ENCODE assay signal across 25 mouse cellular contexts in genomic region chr10:22728257-22728656, GRCm38 (mm10).
"Had no signal": no experiment of that assay in that cellular context is flagged by ENCODE, and none has a peak within 500 bp of the region (broad histone marks: within the 10 kb centered on the region; RNA-seq: fewer than 3 reads in every experiment).

No protein-coding gene starts in this region.

- DNase-seq: gastrocnemius, postnatal 10 days; gastrocnemius, postnatal 36 days; heart, adult 18-20 months; heart, postnatal 10 days; heart, postnatal 4 days; kidney, adult 11 months; kidney, adult 2 months; kidney, adult 9 months; kidney, postnatal 14 days; kidney, postnatal 36 days; layer of hippocampus, adult 9-11 months; liver; liver, embryonic 13.5 days had no signal

- H3K4me3 ChIP-seq: heart, embryonic 10.5 days; heart, embryonic 12.5 days; hindbrain, embryonic 12.5 days; kidney, embryonic 15.5 days; left cerebral cortex, adult 2 months; limb, embryonic 10.5 days; limb, embryonic 12.5 days; liver, embryonic 13.5 days had no signal

- H3K27me3 ChIP-seq: heart, embryonic 12.5 days; hindbrain, embryonic 12.5 days; kidney, embryonic 15.5 days; limb, embryonic 12.5 days; liver, embryonic 13.5 days had no signal

- H3K4me2 ChIP-seq: heart, embryonic 12.5 days; kidney, embryonic 15.5 days; limb, embryonic 12.5 days; liver, embryonic 13.5 days had no signal

- H3K9ac ChIP-seq: heart, embryonic 12.5 days; hindbrain, embryonic 12.5 days; hindbrain, embryonic 14.5 days; kidney, embryonic 15.5 days; limb, embryonic 12.5 days; liver, embryonic 13.5 days had no signal

- H3K27ac ChIP-seq: heart, embryonic 10.5 days; hindbrain, embryonic 10.5 days; hindbrain, embryonic 12.5 days; hindbrain, embryonic 14.5 days; kidney, embryonic 15.5 days; kidney, postnatal 0 days; left cerebral cortex, adult 2 months; limb, embryonic 10.5 days; limb, embryonic 12.5 days; liver, embryonic 13.5 days had no signal

- ATAC-seq: hindbrain, embryonic 16.5 days; intestine, embryonic 16.5 days had no signal

- H3K36me3 ChIP-seq: heart, embryonic 10.5 days; heart, embryonic 12.5 days; hindbrain, embryonic 10.5 days; hindbrain, embryonic 12.5 days; kidney, embryonic 15.5 days; limb, embryonic 12.5 days; liver, embryonic 13.5 days had no signal

- H3K9me3 ChIP-seq: heart, embryonic 10.5 days; heart, embryonic 12.5 days; hindbrain, embryonic 10.5 days; hindbrain, embryonic 12.5 days; kidney, embryonic 15.5 days; limb, embryonic 10.5 days; limb, embryonic 12.5 days; liver, embryonic 13.5 days had no signal
